In the genomic region with DNA sequence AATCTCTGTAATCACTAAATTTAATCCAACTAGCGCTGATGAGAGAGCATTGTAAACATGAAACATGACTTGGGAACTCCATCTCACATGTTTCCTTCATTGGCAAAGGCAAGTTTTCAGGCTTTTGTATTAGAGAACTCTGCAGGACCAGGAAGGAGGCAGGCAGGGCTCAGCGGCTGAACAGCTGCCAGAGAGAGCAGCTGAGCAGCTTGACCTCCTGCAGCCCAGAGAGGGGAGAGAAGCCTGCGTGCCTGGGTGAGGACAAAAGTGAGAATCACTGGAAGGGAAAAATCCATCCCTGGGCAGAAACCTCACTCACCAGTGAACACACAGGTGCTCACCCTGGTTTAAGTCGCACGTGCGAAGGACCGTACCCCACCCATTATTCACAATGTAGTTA, we compare ENCODE assay signal across 16 mouse cellular contexts. TPM values are rescaled to one million over a fixed set of nuclear protein-coding genes. Genes with fewer than 3 reads are reported as not detected.
DNase-seq lines count a peak whose midpoint lies in the region; ATAC-seq and TF ChIP-seq lines count a peak whose summit lies in the region.
"Had no signal": no experiment of that assay in that cellular context is flagged by ENCODE, and none has a peak within 500 bp of the region (broad histone marks: within the 10 kb centered on the region; RNA-seq: fewer than 3 reads in every experiment).

No protein-coding gene starts in this region.

- H3K9me3 ChIP-seq in heart, embryonic 11.5 days (replicated peaks; ENCODE audit: control insufficient read depth, low read length) = no peaks in the 10 kb centered on the region
- H3K9me3 ChIP-seq in midbrain, embryonic 10.5 days (replicated peaks) = no peaks in the 10 kb centered on the region
- no peaks in the 10 kb centered on the region for H3K9me3 ChIP-seq in midbrain, embryonic 16.5 days (replicated peaks; ENCODE audit: control insufficient read depth, low read length, poor library complexity, severe bottlenecking)
- H3K9me3 ChIP-seq in embryonic facial prominence, embryonic 12.5 days = no peaks in the 10 kb centered on the region
- no peaks in the 10 kb centered on the region for H3K9me3 ChIP-seq in liver, postnatal 0 days (ENCODE audit: low read length)
- H3K9me3 ChIP-seq: heart, embryonic 13.5 days; hindbrain, embryonic 15.5 days; lung, embryonic 15.5 days; stomach, embryonic 15.5 days had no signal

- WGBS in heart, embryonic 11.5 days (ENCODE audit: insufficient replicate concordance) = 64% methylated on average over 7 of the region's 7 CpGs
- WGBS in midbrain, embryonic 10.5 days = 65% methylated on average over 7 of the region's 7 CpGs
- WGBS in midbrain, embryonic 16.5 days = 53% methylated on average over 7 of the region's 7 CpGs
- 46% methylated on average over 7 of the region's 7 CpGs for whole genome bisulfite sequencing in embryonic facial prominence, embryonic 12.5 days
- 75% methylated on average over 7 of the region's 7 CpGs for WGBS in liver, postnatal 0 days (ENCODE audit: insufficient replicate concordance)

- peaks cover 20% of the 10 kb centered on the region; the same call in 1 of the 2 replicates for H3K27me3 ChIP-seq in heart, embryonic 11.5 days (ENCODE audit: control insufficient read depth, insufficient read depth, low read length)
- peaks cover 88% of the 10 kb centered on the region for H3K27me3 ChIP-seq in midbrain, embryonic 10.5 days (ENCODE audit: low read depth, poor library complexity, severe bottlenecking)
- no peaks in the 10 kb centered on the region for H3K27me3 ChIP-seq in midbrain, embryonic 16.5 days (ENCODE audit: control insufficient read depth, insufficient read depth, low read depth, low read length)
- 0 out of 2 replicates have a peak, but pooled peaks cover 5% of the 10 kb centered on the region for H3K27me3 ChIP-seq in embryonic facial prominence, embryonic 12.5 days
- H3K27me3 ChIP-seq in liver, postnatal 0 days (ENCODE audit: insufficient read depth, low read length) = no peaks in the 10 kb centered on the region
- H3K27me3 ChIP-seq: hindbrain, embryonic 15.5 days; lung, embryonic 15.5 days; stomach, embryonic 15.5 days had no signal

- H3K27ac ChIP-seq in heart, embryonic 11.5 days (ENCODE audit: low read depth, low read length) = no peak overlapping the region
- H3K27ac ChIP-seq in midbrain, embryonic 10.5 days (replicated peaks) = no peak overlapping the region
- H3K27ac ChIP-seq in midbrain, embryonic 16.5 days (ENCODE audit: low read length) = no peak overlapping the region
- peak overlapping the region; percentile 41; the same call in 1 of the 2 replicates for H3K27ac ChIP-seq in embryonic facial prominence, embryonic 12.5 days
- H3K27ac ChIP-seq in liver, postnatal 0 days (ENCODE audit: low read depth) = no peak overlapping the region
- H3K27ac ChIP-seq: heart, embryonic 13.5 days; hindbrain, embryonic 15.5 days; lung, embryonic 15.5 days; stomach, embryonic 15.5 days had no signal

- DNase-seq in heart, adult 11 months = peak; percentile 74
- peak; percentile 29 for DNase-seq in midbrain, embryonic 10.5 days (ENCODE audit: low spot score)
- DNase-seq in mesoderm, embryonic 11.5 days (ENCODE audit: low read depth, low spot score) = peak; percentile 29
- DNase-seq in right cerebral cortex, adult 18-20 months = no peak
- no peak for DNase-seq in liver, postnatal 0 days
- DNase-seq: adrenal gland, postnatal 14 days; kidney, adult 9 months; right cerebral cortex, postnatal 4 days; thymus, postnatal 4 days had no signal

- no peak for ATAC-seq in heart, embryonic 11.5 days (replicated peaks; ENCODE audit: insufficient number of reproducible peaks, low FRiP score, low TSS enrichment)
- ATAC-seq in midbrain, embryonic 16.5 days = no peak
- ATAC-seq in embryonic facial prominence, embryonic 12.5 days (ENCODE audit: insufficient number of reproducible peaks, insufficient read depth, low FRiP score, low TSS enrichment) = no peak
- ATAC-seq in liver, postnatal 0 days = no peak

- TF ChIP-seq EP300 in liver, postnatal 0 days (IDR thresholded peaks at IDR 0.05; ENCODE audit: low read depth) = no peak

- H3K36me3 ChIP-seq in heart, embryonic 11.5 days (ENCODE audit: control insufficient read depth, insufficient read depth, low read length) = no peaks in the 10 kb centered on the region
- no peaks in the 10 kb centered on the region for H3K36me3 ChIP-seq in midbrain, embryonic 10.5 days
- H3K36me3 ChIP-seq in midbrain, embryonic 16.5 days (ENCODE audit: control insufficient read depth, insufficient read depth, low read length) = no peaks in the 10 kb centered on the region
- H3K36me3 ChIP-seq in embryonic facial prominence, embryonic 12.5 days = no peaks in the 10 kb centered on the region
- H3K36me3 ChIP-seq in liver, postnatal 0 days (replicated peaks; ENCODE audit: insufficient read depth, low read length) = no peaks in the 10 kb centered on the region
- H3K36me3 ChIP-seq: heart, embryonic 13.5 days; hindbrain, embryonic 15.5 days; lung, embryonic 15.5 days; stomach, embryonic 15.5 days had no signal

- H3K9ac ChIP-seq in heart, embryonic 11.5 days (ENCODE audit: low read depth, low read length) = no peak overlapping the region
- H3K9ac ChIP-seq in midbrain, embryonic 16.5 days (ENCODE audit: low read depth, low read length) = no peak overlapping the region
- no peak overlapping the region for H3K9ac ChIP-seq in embryonic facial prominence, embryonic 12.5 days
- no peak overlapping the region for H3K9ac ChIP-seq in liver, postnatal 0 days (replicated peaks)
- H3K9ac ChIP-seq: heart, embryonic 13.5 days; hindbrain, embryonic 15.5 days; lung, embryonic 15.5 days; stomach, embryonic 15.5 days had no signal

- no peak for TF ChIP-seq CTCF in liver, postnatal 0 days (IDR thresholded peaks at IDR 0.05; ENCODE audit: low read depth)

- no peak overlapping the region for H3K4me3 ChIP-seq in heart, embryonic 11.5 days (ENCODE audit: low read depth, low read length)
- H3K4me3 ChIP-seq in midbrain, embryonic 10.5 days = no peak overlapping the region
- no peak overlapping the region for H3K4me3 ChIP-seq in midbrain, embryonic 16.5 days (ENCODE audit: low read depth, low read length)
- H3K4me3 ChIP-seq in embryonic facial prominence, embryonic 12.5 days = no peak overlapping the region
- no peak overlapping the region for H3K4me3 ChIP-seq in liver, postnatal 0 days (ENCODE audit: low read depth, low read length)
- H3K4me3 ChIP-seq: heart, embryonic 13.5 days; hindbrain, embryonic 15.5 days; lung, embryonic 15.5 days; stomach, embryonic 15.5 days had no signal

- no peak overlapping the region for H3K4me2 ChIP-seq in heart, embryonic 11.5 days
- H3K4me2 ChIP-seq in midbrain, embryonic 16.5 days (ENCODE audit: low read length) = no peak overlapping the region
- H3K4me2 ChIP-seq in embryonic facial prominence, embryonic 12.5 days (replicated peaks) = peak overlapping the region; percentile 5; the same call in 1 of the 2 replicates
- no peak overlapping the region for H3K4me2 ChIP-seq in liver, postnatal 0 days (ENCODE audit: low read depth, low read length)
- H3K4me2 ChIP-seq: heart, embryonic 13.5 days; hindbrain, embryonic 15.5 days; lung, embryonic 15.5 days; stomach, embryonic 15.5 days had no signal

- H3K4me1 ChIP-seq in heart, embryonic 11.5 days (ENCODE audit: control insufficient read depth, insufficient read depth, low read length) = no peaks in the 10 kb centered on the region
- peaks cover 36% of the 10 kb centered on the region for H3K4me1 ChIP-seq in midbrain, embryonic 10.5 days
- H3K4me1 ChIP-seq in midbrain, embryonic 16.5 days (ENCODE audit: control insufficient read depth, insufficient read depth, low read length) = no peaks in the 10 kb centered on the region
- peaks cover 26% of the 10 kb centered on the region for H3K4me1 ChIP-seq in embryonic facial prominence, embryonic 12.5 days
- H3K4me1 ChIP-seq in liver, postnatal 0 days (ENCODE audit: insufficient read depth) = no peaks in the 10 kb centered on the region
- H3K4me1 ChIP-seq: heart, embryonic 13.5 days; lung, embryonic 15.5 days; stomach, embryonic 15.5 days had no signal

RNA-seq across cellular contexts. Expression of a gene that starts 29.2 kb away (rescaled TPM):
- 1.5 and 2.1 TPM in 2 replicates for polyA plus RNA-seq in heart, embryonic 11.5 days (2014; fragmentation: Nextera tagmentation; extraction: Ambion mirVana)
- polyA plus RNA-seq in midbrain, embryonic 10.5 days (2016; fragmentation: Nextera tagmentation; extraction: Ambion mirVana) = 1.6 and 3.0 TPM in 2 replicates
- polyA plus RNA-seq in midbrain, embryonic 16.5 days (2015; fragmentation: Nextera tagmentation; extraction: Ambion mirVana) = 0.16 and 0.33 TPM in 2 replicates
- 33.2 and 38.0 TPM in 2 replicates for polyA plus RNA-seq in embryonic facial prominence, embryonic 12.5 days (2016; fragmentation: Nextera tagmentation; extraction: Ambion mirVana)
- polyA plus RNA-seq in liver, postnatal 0 days (2015; fragmentation: Nextera tagmentation; extraction: Ambion mirVana) = not detected in 2 replicates

Comparison
In these comparisons a context has a peak if more than half of its experiments do, and no peak if none do; other contexts are left out.
1. DNase-seq: peak in heart, adult 11 months (single experiment), midbrain, embryonic 10.5 days (single experiment) and mesoderm, embryonic 11.5 days (single experiment); none in right cerebral cortex, adult 18-20 months (single experiment) and liver, postnatal 0 days (single experiment).